Comparison of ENCODE assay signal across 9 mouse cellular contexts in the genomic region with DNA sequence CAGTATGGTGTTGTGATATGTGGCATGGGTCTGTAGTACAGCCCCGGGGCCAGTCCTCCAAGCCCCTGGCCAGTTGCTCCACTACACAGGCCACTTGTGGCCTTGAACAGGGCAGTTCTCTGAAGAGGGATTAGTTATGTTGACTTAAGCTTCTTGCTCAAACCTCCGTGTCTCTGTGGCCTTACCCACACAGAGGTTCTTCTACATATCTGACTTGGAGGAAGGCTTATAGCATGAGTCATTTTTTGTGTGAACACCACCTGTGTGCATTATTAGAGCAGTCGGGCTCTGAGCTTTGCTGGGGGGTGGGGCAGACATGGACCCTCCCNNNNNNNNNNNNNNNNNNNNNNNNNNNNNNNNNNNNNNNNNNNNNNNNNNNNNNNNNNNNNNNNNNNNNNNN. TPM values are rescaled to one million over a fixed set of nuclear protein-coding genes. Genes with fewer than 3 reads are reported as not detected.
DNase-seq lines count a peak whose midpoint lies in the region; ATAC-seq and TF ChIP-seq lines count a peak whose summit lies in the region.
"Had no signal": no experiment of that assay in that cellular context is flagged by ENCODE, and none has a peak within 500 bp of the region (broad histone marks: within the 10 kb centered on the region; RNA-seq: fewer than 3 reads in every experiment).

No protein-coding gene starts in this region.

- intact Hi-C loops in gastrocnemius, adult 2 months (cut with DNase I): loop anchor here (10.0 kb wide), 1 partner anchor 181 kb away; no protein-coding TSS in a partner anchor
- intact Hi-C loops in gastrocnemius, postnatal 36 days (cut with DNase I): loop anchor here (1.0 to 5.0 kb wide), 3 partner anchors 37 to 178 kb away; no protein-coding TSS in a partner anchor
- intact Hi-C loops in left cerebral cortex, postnatal 25 days (cut with DNase I): no loop called here

- H3K36me3 ChIP-seq in lung, embryonic 14.5 days (ENCODE audit: insufficient read depth): peaks cover 73% of the 10 kb centered on the region
- peaks cover 8% of the 10 kb centered on the region for H3K36me3 ChIP-seq in stomach, postnatal 0 days (ENCODE audit: control insufficient read depth, insufficient read depth, low read length)

- no peak for DNase-seq in gastrocnemius, adult 2 months
- DNase-seq in gastrocnemius, postnatal 36 days: no peak
- peak; percentile 60 for DNase-seq in lung, adult 2 months
- no peak for DNase-seq in lung, postnatal 14 days
- no peak for DNase-seq in lung, embryonic 14.5 days
- DNase-seq in stomach, postnatal 0 days (ENCODE audit: low spot score): peak; percentile 52
- no peak for DNase-seq in left cerebral cortex, postnatal 25 days (ENCODE audit: low spot score in 2 of 2)
- DNase-seq in urinary bladder, postnatal 25 days (ENCODE audit: low spot score): no peak

- H3K4me2 ChIP-seq in lung, embryonic 14.5 days: no peak overlapping the region
- peak overlapping the region; percentile 19; the same call in 1 of the 2 replicates for H3K4me2 ChIP-seq in stomach, postnatal 0 days (replicated peaks; ENCODE audit: low read depth)
- H3K4me2 ChIP-seq: forebrain, embryonic 12.5 days had no signal

- TF ChIP-seq POLR2A in lung, adult 2 months (IDR thresholded peaks at IDR 0.05; ENCODE audit: borderline replicate concordance, extremely low read depth, low read depth, low read length): no peak

- no peak overlapping the region for H3K9ac ChIP-seq in lung, embryonic 14.5 days
- no peak overlapping the region for H3K9ac ChIP-seq in stomach, postnatal 0 days (ENCODE audit: low read length)
- H3K9ac ChIP-seq: forebrain, embryonic 12.5 days had no signal

- peak; percentile 59 for ATAC-seq in lung, embryonic 14.5 days (ENCODE audit: insufficient read depth)
- ATAC-seq in stomach, postnatal 0 days (ENCODE audit: low FRiP score, low TSS enrichment): peak; percentile 83

- TF ChIP-seq CTCF in gastrocnemius, adult 2 months (IDR thresholded peaks at IDR 0.05): no peak
- TF ChIP-seq CTCF in lung, adult 2 months (IDR thresholded peaks at IDR 0.05; ENCODE audit: insufficient read depth, low read length): no peak
- no peak for TF ChIP-seq CTCF in lung, embryonic 14.5 days (IDR thresholded peaks at IDR 0.05; ENCODE audit: low read depth)
- TF ChIP-seq CTCF in stomach, postnatal 0 days (IDR thresholded peaks at IDR 0.05; ENCODE audit: low read depth): no peak

- H3K9me3 ChIP-seq in lung, embryonic 14.5 days (ENCODE audit: low read depth, low read length): no peaks in the 10 kb centered on the region
- no peaks in the 10 kb centered on the region for H3K9me3 ChIP-seq in stomach, postnatal 0 days (ENCODE audit: control insufficient read depth, low read length)
- H3K9me3 ChIP-seq: forebrain, embryonic 12.5 days had no signal

- 45% methylated on average over 3 of the region's 3 CpGs for WGBS in lung, adult 2 months
- WGBS in lung, embryonic 14.5 days: 58% methylated on average over 3 of the region's 3 CpGs
- 39% methylated on average over 3 of the region's 3 CpGs for WGBS in stomach, postnatal 0 days

- peak overlapping the region; percentile 38 for H3K4me3 ChIP-seq in gastrocnemius, adult 2 months
- no peak overlapping the region for H3K4me3 ChIP-seq in lung, adult 2 months (replicated peaks; ENCODE audit: extremely low read depth, low read depth, low read length)
- no peak overlapping the region for H3K4me3 ChIP-seq in lung, embryonic 14.5 days (ENCODE audit: low read depth, low read length)
- no peak overlapping the region for H3K4me3 ChIP-seq in stomach, postnatal 0 days (ENCODE audit: low read depth, low read length)
- H3K4me3 ChIP-seq: forebrain, embryonic 12.5 days had no signal

- H3K4me1 ChIP-seq in lung, adult 2 months (ENCODE audit: control insufficient read depth, insufficient read depth, low read length): peaks cover 36% of the 10 kb centered on the region
- peaks cover 21% of the 10 kb centered on the region; the same call in 1 of the 2 replicates for H3K4me1 ChIP-seq in lung, embryonic 14.5 days (ENCODE audit: insufficient read depth)
- no peaks in the 10 kb centered on the region; the same call in 1 of the 2 replicates for H3K4me1 ChIP-seq in stomach, postnatal 0 days (replicated peaks; ENCODE audit: control insufficient read depth, insufficient read depth)

- peak overlapping the region; percentile 55 for H3K27ac ChIP-seq in gastrocnemius, adult 2 months
- peak overlapping the region; percentile 66; the same call in 1 of the 2 replicates for H3K27ac ChIP-seq in lung, embryonic 14.5 days (ENCODE audit: low read depth)
- peak overlapping the region; percentile 82 for H3K27ac ChIP-seq in stomach, postnatal 0 days (replicated peaks)
- H3K27ac ChIP-seq: forebrain, embryonic 12.5 days had no signal

- no peak for TF ChIP-seq EP300 in stomach, postnatal 0 days (optimal IDR thresholded peaks at IDR 0.05)

- H3K27me3 ChIP-seq in lung, embryonic 14.5 days (ENCODE audit: insufficient read depth, low read length): no peaks in the 10 kb centered on the region
- no peaks in the 10 kb centered on the region for H3K27me3 ChIP-seq in stomach, postnatal 0 days (ENCODE audit: control insufficient read depth, insufficient read depth, low read length)
- H3K27me3 ChIP-seq: forebrain, embryonic 12.5 days had no signal

RNA-seq across cellular contexts. Expression of a gene that starts 33.2 kb away (rescaled TPM):
- total RNA-seq in gastrocnemius, adult 2 months (2021): 10 to 100 TPM; 62.8 to 88.2 TPM
- total RNA-seq in gastrocnemius, postnatal 36 days (2021): 10 to 100 TPM; 60.8 to 62.9 TPM
- 28.9 and 58.2 TPM in 2 replicates for polyA plus RNA-seq in lung, adult 2 months (2012; rRNA removed)
- polyA plus RNA-seq in lung, embryonic 14.5 days (2014; fragmentation: Nextera tagmentation; extraction: Ambion mirVana): 134 and 135 TPM in 2 replicates
- 67.9 and 89.9 TPM in 2 replicates for polyA plus RNA-seq in stomach, postnatal 0 days (2015; fragmentation: Nextera tagmentation; extraction: Ambion mirVana)
- total RNA-seq in left cerebral cortex, postnatal 25 days (2021): 100 to 1,000 TPM; 270 to 271 TPM

Comparison
In these comparisons a context has a peak if more than half of its experiments do, and no peak if none do; other contexts are left out.
1. DNase-seq: peak in lung, adult 2 months (single experiment) and stomach, postnatal 0 days (single experiment); none in gastrocnemius, adult 2 months (single experiment), gastrocnemius, postnatal 36 days (0 of 2), lung, postnatal 14 days (single experiment), lung, embryonic 14.5 days (single experiment), left cerebral cortex, postnatal 25 days (0 of 2) and urinary bladder, postnatal 25 days (single experiment).
2. Peak in every context shown above with its lines, with median percentiles within 50 percentile points of each other: H3K27ac ChIP-seq.